Mouse (Mus musculus) heart, postnatal 14 days (tissue): ENCODE measurements at regions not wholly inside any gene's neighbourhood (a gene's known extent, or its start where the extent isn't known, plus 50 kb on each side); places are given as distances from the start of the nearest gene placed in this dataset.

ENCODE experiments used
- DNase-seq, 2 experiments: peaks; one replicate each; pipeline ENCODE4 v3.0.0; 2021 to 2022
- intact Hi-C: fragments of 180-260 bp; cut with DNase I; formaldehyde crosslinking; loops from one replicate; pipeline ENCODE4 v1.15.1; 2025

- no peak for DNase-seq
- intact Hi-C loops, result no loop called here
These were observed 52.8 kb upstream of the Rnf32 start for GRCm38 (mm10) chr5:29142957-29143356.

- DNase-seq, result no peak
- intact Hi-C loops, result no loop called here
These were observed 53.3 kb upstream of the Rnf32 start for GRCm38 (mm10) chr5:29142502-29142901.

GRCm38 (mm10) chr5:29137481-29137880 lies 58.3 kb upstream of the Rnf32 start:
- DNase-seq, result no peak
- intact Hi-C loops, result no loop called here

DNA sequence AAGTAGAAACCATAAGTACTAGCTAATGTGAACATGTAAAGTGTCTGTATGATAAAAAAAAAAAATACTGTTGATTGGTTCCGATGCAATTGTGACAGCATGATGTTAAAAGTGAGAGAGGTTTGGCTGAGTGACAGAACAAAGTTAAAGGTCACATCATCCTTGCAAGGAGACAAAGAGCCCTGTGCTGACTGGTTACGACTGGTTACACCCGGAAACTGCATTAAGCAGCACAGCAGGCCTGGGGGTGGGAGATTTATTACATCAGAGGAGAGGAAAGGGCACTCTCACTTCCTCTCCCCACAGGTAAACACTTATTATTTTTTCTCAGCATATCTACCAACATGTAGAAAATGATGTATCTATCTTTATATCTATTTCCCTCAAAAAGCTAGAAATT lies 63.5 kb upstream of the Rnf32 start:
- no peak for DNase-seq
- intact Hi-C loops, result no loop called here

GRCm38 (mm10) chr5:29131762-29132161 lies 64.0 kb upstream of the Rnf32 start:
- DNase-seq, result no peak
- intact Hi-C loops, result no loop called here

DNA sequence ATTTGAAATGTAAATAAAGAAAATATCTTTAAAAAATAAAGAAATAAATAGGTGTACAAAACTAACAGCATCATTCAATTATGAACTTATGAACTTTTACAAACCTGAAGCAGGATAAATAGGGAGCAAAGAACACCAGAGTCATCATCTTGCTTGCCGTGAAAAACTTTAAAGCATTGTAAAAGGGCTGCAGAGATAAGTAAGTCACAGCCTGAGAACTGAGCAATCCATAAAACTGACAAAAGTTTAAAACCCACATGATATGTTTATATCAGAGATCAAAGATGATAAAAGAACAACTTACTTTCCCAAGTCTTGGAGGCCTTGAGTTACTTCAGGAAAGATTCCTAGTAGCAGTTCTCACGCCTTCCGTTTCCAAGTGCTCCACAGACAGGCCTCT lies 66.1 kb upstream of the Rnf32 start:
- no peak for DNase-seq
- intact Hi-C loops, result no loop called here

- intact Hi-C loops, result no loop called here
- no peak for DNase-seq
These were observed 78.8 kb upstream of the Rnf32 start for GRCm38 (mm10) chr5:29116942-29117341.

- intact Hi-C loops, result no loop called here
- no peak for DNase-seq
These were observed 83.3 kb upstream of the Rnf32 start for GRCm38 (mm10) chr5:29112531-29112930.

DNA sequence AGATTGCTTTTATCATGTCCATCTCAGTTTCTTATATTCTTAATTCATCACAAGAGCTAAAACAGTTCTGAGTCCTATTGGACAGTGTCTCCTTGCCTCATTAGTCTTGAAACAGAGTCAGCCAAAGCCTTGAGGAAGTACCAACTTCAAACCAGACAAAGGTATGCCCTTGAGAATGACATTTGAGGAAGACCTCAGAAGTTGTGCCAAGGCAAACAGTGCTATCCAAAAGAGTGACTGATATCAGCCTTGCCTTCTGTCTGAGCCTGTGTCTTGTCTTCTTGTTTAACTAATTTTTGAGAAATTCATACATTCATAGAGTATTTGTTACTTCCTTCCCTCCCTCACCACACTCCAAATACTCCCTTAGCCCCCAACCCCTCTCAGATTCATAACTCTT lies 88.5 kb upstream of the Rnf32 start:
- intact Hi-C loops, result no loop called here
- no peak for DNase-seq

- intact Hi-C loops, result no loop called here
- DNase-seq, result no peak
These were observed 112.5 kb upstream of the Rnf32 start for GRCm38 (mm10) chr5:29083288-29083687.

DNA sequence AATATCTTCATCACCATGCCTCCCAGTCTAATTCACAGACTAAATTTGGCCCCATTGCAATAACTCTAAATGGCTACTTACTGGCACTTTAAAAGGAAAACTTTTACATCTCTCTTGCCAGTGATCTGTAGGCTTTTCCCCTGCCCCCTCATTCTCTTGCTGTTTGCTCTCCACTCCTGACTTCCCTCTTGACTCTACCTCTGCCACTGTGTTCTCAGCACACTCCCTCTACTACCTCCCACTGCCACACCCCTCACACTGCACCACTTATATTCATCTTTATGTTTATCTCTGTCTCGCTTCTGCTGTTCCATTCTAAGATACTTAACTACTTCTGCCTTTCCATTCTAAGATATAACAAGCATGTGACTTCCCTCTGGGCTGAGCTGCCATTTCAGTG lies 141.4 kb upstream of the Rnf32 start:
- intact Hi-C loops, result no loop called here
- DNase-seq, result no peak

- peak; percentile 4 to 28 for DNase-seq
- intact Hi-C loops, result loop anchor here (2.0 to 5.0 kb wide), 2 partner anchors 568 to 584 kb away; no protein-coding TSS in a partner anchor
These were observed 159.2 kb upstream of the Rnf32 start for GRCm38 (mm10) chr5:29036636-29037035.

GRCm38 (mm10) chr5:29033462-29033997 lies 162.3 kb upstream of the Rnf32 start:
- intact Hi-C loops, result no loop called here
- DNase-seq, result no peak

GRCm38 (mm10) chr5:29030525-29030924 lies 165.3 kb upstream of the Rnf32 start:
- intact Hi-C loops, result no loop called here
- DNase-seq, result no peak

GRCm38 (mm10) chr5:29029957-29030356 lies 165.8 kb upstream of the Rnf32 start:
- intact Hi-C loops, result no loop called here

DNA sequence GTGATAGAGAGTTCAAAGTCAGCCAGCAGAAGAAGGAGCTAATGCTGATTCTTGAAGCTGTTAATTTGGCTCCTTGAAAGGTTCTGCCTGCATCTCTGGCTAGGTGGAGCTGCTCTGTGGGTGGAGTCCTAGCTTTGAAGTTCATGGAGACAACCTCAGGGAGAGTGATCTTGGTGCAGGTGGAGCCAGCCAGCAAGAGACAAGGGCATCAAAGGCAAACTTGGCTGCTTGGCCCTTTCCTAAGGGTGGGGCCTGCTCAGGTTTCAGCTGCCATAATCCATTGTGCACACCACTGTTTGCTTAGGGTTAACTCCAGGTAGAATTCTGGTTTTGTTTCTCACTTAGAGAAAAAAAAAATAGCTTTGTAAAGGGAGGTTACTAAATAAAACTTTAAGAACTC lies 170.7 kb upstream of the Rnf32 start:
- DNase-seq, result no peak
- intact Hi-C loops, result no loop called here

More at GRCm38 (mm10) chr5:29029957-29030356, 165.8 kb upstream of the Rnf32 start:
- DNase-seq, result no peak

DNA sequence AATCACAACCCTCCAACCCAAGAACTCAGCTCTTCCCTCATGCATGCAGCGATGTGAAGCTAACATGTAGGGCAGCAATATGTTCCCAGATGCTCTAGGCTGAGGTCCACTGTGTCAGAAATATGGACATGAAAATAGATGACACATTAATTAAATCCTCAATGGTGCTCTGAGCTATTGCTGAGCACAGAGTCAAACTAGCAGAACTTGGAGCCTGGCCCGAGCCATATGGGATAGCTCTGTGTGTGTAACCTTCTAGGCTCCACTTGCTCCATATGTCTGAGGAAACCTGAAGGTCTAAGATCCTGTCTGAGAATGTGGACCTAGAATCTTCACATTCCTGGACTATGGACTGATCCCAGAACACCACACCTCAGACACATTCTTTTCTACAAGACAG lies 203.0 kb upstream of the Rnf32 start:
- intact Hi-C loops, result no loop called here
- DNase-seq, result no peak

- intact Hi-C loops, result no loop called here
- DNase-seq, result no peak
These were observed 215.9 kb upstream of the Rnf32 start for GRCm38 (mm10) chr5:28979932-28980331.

DNA sequence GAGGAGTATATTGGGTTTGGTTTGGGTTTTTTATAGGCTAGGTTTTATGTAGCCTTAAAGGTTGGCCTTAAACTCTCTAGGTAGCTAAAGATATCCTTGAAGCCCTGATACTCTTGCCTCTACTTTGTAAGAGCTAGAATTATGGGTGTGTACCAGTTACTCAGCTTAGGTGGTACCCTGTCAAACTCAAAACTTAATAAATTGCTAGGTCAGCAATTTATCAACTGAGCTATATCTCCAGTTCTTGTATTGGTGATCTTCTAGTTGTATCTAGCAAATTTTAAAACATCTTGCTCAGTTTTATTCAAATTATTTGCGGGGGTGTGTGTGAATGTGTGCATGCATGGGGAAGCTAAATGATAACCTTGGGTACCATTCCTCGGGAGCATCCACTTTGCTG lies 225.4 kb upstream of the Rnf32 start:
- no peak for DNase-seq
- intact Hi-C loops, result no loop called here

DNA sequence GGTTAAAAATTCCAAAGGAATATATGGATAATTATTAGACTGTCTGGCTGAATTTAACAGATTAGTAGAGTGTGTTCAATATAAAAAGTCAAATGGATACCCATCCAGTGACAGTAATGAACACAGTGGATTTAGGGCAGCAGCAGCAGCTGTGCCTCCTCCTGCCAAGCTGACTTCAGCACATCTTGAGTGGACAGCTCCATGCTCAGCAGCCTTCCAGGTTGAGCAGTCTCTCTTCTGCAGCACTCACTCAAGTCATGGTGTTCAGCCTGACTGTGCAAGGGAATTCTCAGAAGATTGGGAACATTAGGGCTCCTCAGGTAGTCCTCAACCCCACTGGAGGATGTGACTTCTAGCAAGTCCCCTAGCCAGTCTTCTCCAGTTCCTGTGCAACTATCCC lies 240.8 kb upstream of the Rnf32 start:
- intact Hi-C loops, result no loop called here
- DNase-seq, result peak; percentile 33 to 51

GRCm38 (mm10) chr5:28947465-28947864 lies 248.3 kb upstream of the Rnf32 start:
- intact Hi-C loops, result no loop called here
- DNase-seq, result no peak

- intact Hi-C loops, result no loop called here
- no peak for DNase-seq
These were observed 252.0 kb upstream of the Rnf32 start for GRCm38 (mm10) chr5:28943571-28944316.

- DNase-seq, result no peak
- intact Hi-C loops, result no loop called here
These were observed 254.8 kb upstream of the Rnf32 start for GRCm38 (mm10) chr5:28940972-28941371.
